Mouse (Mus musculus): ENCODE data around the gene Tsc2.
"Not testable (repeated sequence)": the region's sequence is repeated elsewhere in the genome, so short reads cannot be mapped to it uniquely, and the experiment has no call there.

The Tsc2 gene

GRCm38 (mm10) chr17:24632167-24632812, at the start of gene Tsc2, which contains the start of gene Nthl1:
Tsc2 (minus strand) TSS chr17:24632630.
Nthl1 (plus strand) TSS chr17:24632680.
- DNase-seq, result peak; percentile 82

- no peak for DNase-seq
Measured at GRCm38 (mm10) chr17:24677500-24678080, 45.2 kb upstream of the Tsc2 start.

- no peak for DNase-seq
Measured at GRCm38 (mm10) chr17:24676877-24677276, 44.4 kb upstream of the Tsc2 start.

- peak; percentile 77 for DNase-seq
Measured at GRCm38 (mm10) chr17:24676187-24676586, 43.8 kb upstream of the Tsc2 start.

- DNase-seq, result no peak
Measured at GRCm38 (mm10) chr17:24674277-24674676, 41.8 kb upstream of the Tsc2 start.

GRCm38 (mm10) chr17:24672141-24672540, 39.7 kb upstream of the Tsc2 start:
- no peak for DNase-seq

- DNase-seq, result no peak
Measured at GRCm38 (mm10) chr17:24671346-24671745, 38.9 kb upstream of the Tsc2 start.

- DNase-seq, result no peak
Measured at GRCm38 (mm10) chr17:24670246-24670844, 37.9 kb upstream of the Tsc2 start.

GRCm38 (mm10) chr17:24669545-24670245, 37.3 kb upstream of the Tsc2 start, which contains the start of gene Zfp598:
Zfp598 (plus strand) TSS chr17:24669687.
- peak; percentile 91 for DNase-seq

- DNase-seq, result not testable (repeated sequence)
Measured at GRCm38 (mm10) chr17:24669214-24669544, 36.7 kb upstream of the Tsc2 start.

- no peak for DNase-seq
Measured at GRCm38 (mm10) chr17:24667416-24667815, 35.0 kb upstream of the Tsc2 start.

GRCm38 (mm10) chr17:24667011-24667410, 34.6 kb upstream of the Tsc2 start:
- DNase-seq, result not testable (repeated sequence)

- no peak for DNase-seq
Measured at GRCm38 (mm10) chr17:24658017-24658758, 25.8 kb upstream of the Tsc2 start, which contains the start of gene Npw. Npw (minus strand) TSS chr17:24658457.

GRCm38 (mm10) chr17:24654969-24655368, 22.5 kb upstream of the Tsc2 start:
- DNase-seq, result no peak

GRCm38 (mm10) chr17:24653967-24654710, 21.7 kb upstream of the Tsc2 start:
- DNase-seq, result peak; percentile 69

- no peak for DNase-seq
Measured at GRCm38 (mm10) chr17:24651835-24652234, 19.4 kb upstream of the Tsc2 start.

- no peak for DNase-seq
Measured at GRCm38 (mm10) chr17:24650766-24651165, 18.3 kb upstream of the Tsc2 start.

- DNase-seq, result peak; percentile 58
Measured at GRCm38 (mm10) chr17:24650070-24650616, 17.7 kb upstream of the Tsc2 start, which contains the start of gene Slc9a3r2. Slc9a3r2 (minus strand) TSS chr17:24650327.

GRCm38 (mm10) chr17:24649581-24650069, 17.2 kb upstream of the Tsc2 start:
- DNase-seq, result peak; percentile 30

- DNase-seq, result no peak
Measured at GRCm38 (mm10) chr17:24648731-24649377, 16.4 kb upstream of the Tsc2 start.

- DNase-seq, result no peak
Measured at GRCm38 (mm10) chr17:24647493-24647892, 15.1 kb upstream of the Tsc2 start.

Data from right cerebral cortex, postnatal 4 days (tissue).